Mouse (Mus musculus) stomach, embryonic 14.5 days (tissue): Measurements from ENCODE around the gene 1700014D04Rik. TPM values are rescaled to one million over a fixed set of nuclear protein-coding genes. Genes with fewer than 3 reads are reported as not detected.

Source experiments
- polyA plus RNA-seq: library from polyadenylated mRNA; unstranded; fragments of >200 nt; fragmentation: Nextera tagmentation; extraction: Ambion mirVana; gene quantifications from 2 replicates; pipeline ENCODE4 v1.2.1, GENCODE M21; 2014

The 1700014D04Rik gene
- polyA plus RNA-seq, 1 experiment from 2014 or later = not detected

Other genes starting within 250 kb of the 1700014D04Rik start
- 27.6 and 28.8 TPM in 2 replicates for gene Agtpbp1, start 161.5 kb downstream of the 1700014D04Rik start, polyA plus RNA-seq
- 82.4 and 99.1 TPM in 2 replicates for gene Naa35, start 161.5 kb downstream of the 1700014D04Rik start, polyA plus RNA-seq
- 95.7 TPM in 2 replicates for gene Golm1, start 70.9 kb downstream of the 1700014D04Rik start, polyA plus RNA-seq
- not detected in 2 replicates for gene 4921517D22Rik, start 52.6 kb downstream of the 1700014D04Rik start, polyA plus RNA-seq
- gene Spata31d1a, start 36.4 kb downstream of the 1700014D04Rik start, polyA plus RNA-seq = 0.04 TPM in 1 of 2 replicates, not detected in the other
- gene Spata31d1b, start 34.5 kb downstream of the 1700014D04Rik start, polyA plus RNA-seq = not detected in 2 replicates
- not detected in 2 replicates for gene Spata31d1d, start 15.0 kb downstream of the 1700014D04Rik start, polyA plus RNA-seq
- 120 and 121 TPM in 2 replicates for gene Isca1, start 23.1 kb upstream of the 1700014D04Rik start, polyA plus RNA-seq
- not detected in 2 replicates for gene Gm49354, start 35.5 kb upstream of the 1700014D04Rik start, polyA plus RNA-seq
- 49.4 and 50.0 TPM in 2 replicates for gene Tut7, start 76.4 kb upstream of the 1700014D04Rik start, polyA plus RNA-seq